Mouse (Mus musculus) limb, embryonic 11.5 days (tissue): Measurements from ENCODE around the gene Sycp3. TPM values are rescaled to one million over a fixed set of nuclear protein-coding genes. Genes with fewer than 3 reads are reported as not detected.

ENCODE experiments used
- ATAC-seq: fragments of 200-750 bp; cut with Nextera tagmentation; 2 replicates; pipeline ENCODE4 v1.8.0; 2017; ENCODE audit warnings: low read depth; ENCODE audit not compliant: insufficient number of reproducible peaks, low FRiP score, low TSS enrichment
- DNase-seq: peaks from one replicate; pipeline ENCODE4 v3.0.0-alpha.2; 2015; ENCODE audit warnings: low spot score
- H3K27ac ChIP-seq: fragments of 300-500 bp; sonication (generic); replicated peaks from 2 replicates; pipeline ENCODE4 v1.5.1; 2014; ENCODE audit warnings: low read depth, mild to moderate bottlenecking, low read length
- H3K27me3 ChIP-seq: fragments of 300-500 bp; sonication (generic); 2 replicates; pipeline ENCODE4 v1.6.1; 2014; ENCODE audit warnings: mild to moderate bottlenecking, low read length, mixed read lengths; ENCODE audit not compliant: control insufficient read depth, insufficient read depth
- H3K36me3 ChIP-seq: fragments of 300-500 bp; sonication (generic); 2 replicates; pipeline ENCODE4 v1.6.1; 2014; ENCODE audit warnings: mild to moderate bottlenecking, low read length, moderate library complexity, mixed read lengths; ENCODE audit not compliant: control insufficient read depth, insufficient read depth
- H3K4me1 ChIP-seq: fragments of 300-500 bp; sonication (generic); 2 replicates; pipeline ENCODE4 v1.6.1; 2014; ENCODE audit warnings: low read length, mixed read lengths; ENCODE audit not compliant: control insufficient read depth, insufficient read depth
- H3K4me2 ChIP-seq: fragments of 300-500 bp; sonication (generic); 2 replicates; pipeline ENCODE4 v1.6.1; 2014; ENCODE audit warnings: low read depth, mild to moderate bottlenecking, moderate library complexity; ENCODE audit not compliant: severe bottlenecking
- H3K4me3 ChIP-seq: fragments of 300-500 bp; sonication (generic); 2 replicates; pipeline ENCODE4 v1.5.1; 2014; ENCODE audit warnings: low read depth, low read length
- H3K9ac ChIP-seq: fragments of 300-500 bp; sonication (generic); 2 replicates; pipeline ENCODE4 v1.6.1; 2014; ENCODE audit warnings: mild to moderate bottlenecking, low read length
- H3K9me3 ChIP-seq: fragments of 300-500 bp; sonication (generic); 2 replicates; pipeline ENCODE4 v1.6.1; 2016; ENCODE audit warnings: low read length; ENCODE audit not compliant: control insufficient read depth
- WGBS: fragments of 180-500 bp; shearing (Covaris S2); extraction: QIAGEN DNeasy Blood & Tissue Kit; methylation state at CpG from one replicate; pipeline ENCODE4 v1.1.7; 2014; 5-methylcytosine and 5-hydroxymethylcytosine counted together
- polyA plus RNA-seq: library from polyadenylated mRNA; unstranded; fragments of >200 nt; fragmentation: Nextera tagmentation; extraction: Ambion mirVana; gene quantifications from 2 replicates; pipeline ENCODE4 v1.2.1, GENCODE M21; 2014

Gene Sycp3
- polyA plus RNA-seq, 1 experiment from 2014 or later = not detected

DNA sequence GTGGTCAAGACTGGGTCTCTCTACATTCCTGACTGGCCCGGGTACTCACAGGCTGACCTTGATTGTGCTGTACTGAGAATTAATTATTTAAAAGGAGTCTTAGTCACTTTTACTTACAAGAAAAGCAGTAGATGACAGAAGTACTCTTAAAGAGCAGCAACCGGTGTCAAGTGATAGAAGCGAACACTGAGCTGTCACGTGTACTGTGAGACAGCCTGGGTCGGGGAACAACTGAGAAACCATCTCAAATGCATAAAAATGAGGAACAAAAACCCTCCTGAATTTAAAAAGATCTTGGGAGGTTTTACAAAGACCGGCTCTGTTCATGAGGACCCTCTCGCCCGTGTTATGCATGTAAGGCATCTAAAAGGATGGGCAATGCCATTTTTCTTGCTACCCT is 33.3 kb downstream of the Sycp3 start:
- Histone ChIP-seq H3K27ac (no peak overlapping the region), H3K27me3 (no peaks in the 10 kb centered on the region), H3K9ac (no peak overlapping the region), H3K36me3 (no peaks in the 10 kb centered on the region), H3K4me1 (peaks cover 9% of the 10 kb centered on the region), H3K4me3 (no peak overlapping the region), H3K4me2 (no peak overlapping the region), H3K9me3 (no peaks in the 10 kb centered on the region)
- WGBS = 91% methylated on average over 8 of the region's 8 CpGs
- DNase-seq (no peak), ATAC-seq (no peak)

DNA sequence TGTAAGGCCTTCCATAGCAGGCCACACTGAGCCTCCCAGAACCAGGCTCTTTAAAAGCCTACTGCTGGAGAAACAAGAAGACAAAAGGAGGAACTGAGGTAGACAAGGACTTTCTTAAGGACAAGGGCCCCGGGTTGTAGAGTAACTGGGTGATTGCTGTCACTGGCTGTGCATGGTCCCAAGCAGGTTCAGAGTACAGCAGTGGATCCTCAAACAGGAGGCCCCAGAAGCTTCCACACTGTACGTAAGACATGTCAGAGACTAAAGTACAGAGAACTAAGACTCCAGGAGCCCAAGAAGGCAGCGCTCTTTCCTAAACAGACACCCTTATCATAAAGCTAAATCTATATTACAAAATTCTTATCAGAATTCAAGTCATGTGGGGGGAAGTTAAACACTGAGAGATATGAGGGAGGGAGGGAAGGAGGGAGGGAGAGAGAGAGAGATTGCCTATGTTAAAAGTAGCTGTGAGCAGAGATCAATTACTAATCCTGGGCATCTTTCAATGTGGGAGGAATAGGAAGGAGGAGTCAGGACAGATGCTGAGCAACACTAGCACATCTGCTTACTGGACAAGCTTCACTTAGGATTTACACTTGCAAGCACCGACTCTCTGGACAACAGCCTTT is 35.7 kb downstream of the Sycp3 start:
- Histone ChIP-seq H3K9ac (no peak overlapping the region), H3K4me3 (no peak overlapping the region), H3K4me1 (peaks cover 9% of the 10 kb centered on the region), H3K36me3 (no peaks in the 10 kb centered on the region), H3K27ac (no peak overlapping the region), H3K4me2 (no peak overlapping the region), H3K27me3 (no peaks in the 10 kb centered on the region), H3K9me3 (no peaks in the 10 kb centered on the region)
- WGBS = 89% methylated on average over 4 of the region's 4 CpGs
- no peak for ATAC-seq
- no peak for DNase-seq

DNA sequence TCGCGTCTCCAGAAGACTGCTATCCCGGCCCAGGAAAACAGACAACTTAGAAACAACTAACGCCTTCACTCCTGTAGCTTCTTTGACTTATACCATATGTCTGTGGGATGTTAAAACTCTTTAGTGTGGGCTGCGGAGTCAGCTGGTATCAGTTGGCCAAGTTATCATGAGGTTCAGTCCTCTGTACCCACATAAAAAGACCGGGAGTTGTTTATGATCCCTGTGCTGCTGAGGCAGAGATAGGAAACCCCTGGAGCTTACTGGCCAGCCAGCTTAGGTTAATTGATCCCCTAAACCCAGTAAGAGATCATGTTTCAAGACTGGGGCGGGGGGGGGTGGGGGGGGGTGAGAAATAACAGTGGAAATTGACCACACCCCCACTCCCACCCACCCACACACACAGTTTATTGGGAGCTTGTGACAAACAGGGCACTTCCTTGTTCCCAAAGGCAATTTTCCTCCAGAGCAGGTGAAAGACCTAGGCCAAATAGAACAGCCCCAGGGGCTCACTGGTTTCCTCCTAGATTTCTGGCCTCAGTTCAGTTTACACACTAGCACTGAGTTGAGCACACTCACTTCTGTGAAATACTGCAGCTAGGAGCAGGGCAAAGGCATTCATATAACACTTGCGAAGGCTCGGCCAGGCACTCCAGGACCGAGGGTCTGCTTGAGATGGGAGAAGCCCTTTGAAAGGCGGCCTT is 37.6 kb downstream of the Sycp3 start:
- peaks cover 11% of the 10 kb centered on the region for H3K4me1 ChIP-seq
- no peaks in the 10 kb centered on the region for H3K36me3 ChIP-seq
- WGBS = 29% methylated on average over 11 of the region's 11 CpGs
- H3K9me3 ChIP-seq = no peaks in the 10 kb centered on the region
- DNase-seq (peak; percentile 51), ATAC-seq (peak; percentile 82)
- peak overlapping the region; percentile 10; the same call in 1 of the 2 replicates for H3K4me2 ChIP-seq
- no peak overlapping the region for H3K9ac ChIP-seq
- H3K27me3 ChIP-seq = no peaks in the 10 kb centered on the region
- no peak overlapping the region for H3K4me3 ChIP-seq
- H3K27ac ChIP-seq = 0 out of 2 replicates have a peak overlapping the region, but pooled peaks have one; percentile 10

DNA sequence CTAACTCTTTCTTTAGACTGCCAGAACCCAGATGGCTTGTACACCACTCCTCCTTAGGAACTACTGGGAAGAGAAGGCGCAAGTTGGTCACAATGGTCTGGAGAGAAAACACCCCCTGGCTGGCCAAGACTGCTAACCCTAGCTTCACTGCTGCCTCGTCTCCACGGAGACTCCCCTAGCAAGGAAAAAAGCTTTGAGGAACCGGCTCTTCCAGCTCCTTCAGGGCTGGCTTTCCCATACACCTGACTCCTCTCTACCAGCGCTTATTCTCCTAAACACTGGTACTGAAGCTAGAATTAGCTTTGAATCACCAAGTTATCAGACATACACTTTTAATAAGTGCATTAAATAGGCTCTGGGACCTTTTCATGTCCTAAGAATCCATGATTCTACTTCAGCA is 40.6 kb downstream of the Sycp3 start:
- Histone ChIP-seq H3K9ac (no peak overlapping the region), H3K27ac (no peak overlapping the region), H3K4me2 (no peak overlapping the region), H3K4me3 (no peak overlapping the region), H3K4me1 (peaks cover 11% of the 10 kb centered on the region), H3K36me3 (no peaks in the 10 kb centered on the region), H3K27me3 (no peaks in the 10 kb centered on the region), H3K9me3 (no peaks in the 10 kb centered on the region)
- ATAC-seq = no peak
- 73% methylated on average over 5 of the region's 5 CpGs for WGBS
- DNase-seq = no peak

DNA sequence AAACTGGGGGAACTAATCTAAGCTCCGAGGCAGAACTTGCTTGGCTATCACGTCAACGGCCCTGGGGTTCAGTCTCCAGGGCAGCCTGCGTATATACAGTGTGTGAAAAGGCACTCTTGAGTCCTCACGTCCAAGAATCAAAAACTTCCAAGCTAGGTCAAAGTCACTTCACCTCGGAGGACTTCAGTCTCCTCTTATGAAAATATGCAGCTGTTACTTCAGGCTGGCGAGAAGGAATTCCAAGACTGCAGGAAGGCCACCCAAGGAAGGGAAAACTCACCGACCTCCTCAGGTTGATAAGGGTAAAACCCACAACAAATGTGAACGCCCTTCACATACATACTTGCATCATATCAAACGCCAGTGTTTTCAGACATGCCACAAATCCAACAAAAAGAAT is 42.0 kb downstream of the Sycp3 start:
- Histone ChIP-seq H3K27ac (no peak overlapping the region), H3K4me1 (peaks cover 11% of the 10 kb centered on the region), H3K9me3 (no peaks in the 10 kb centered on the region), H3K4me3 (no peak overlapping the region), H3K4me2 (no peak overlapping the region), H3K9ac (no peak overlapping the region), H3K27me3 (no peaks in the 10 kb centered on the region), H3K36me3 (no peaks in the 10 kb centered on the region)
- ATAC-seq (no peak), DNase-seq (no peak)
- WGBS = 86% methylated on average over 10 of the region's 10 CpGs

DNA sequence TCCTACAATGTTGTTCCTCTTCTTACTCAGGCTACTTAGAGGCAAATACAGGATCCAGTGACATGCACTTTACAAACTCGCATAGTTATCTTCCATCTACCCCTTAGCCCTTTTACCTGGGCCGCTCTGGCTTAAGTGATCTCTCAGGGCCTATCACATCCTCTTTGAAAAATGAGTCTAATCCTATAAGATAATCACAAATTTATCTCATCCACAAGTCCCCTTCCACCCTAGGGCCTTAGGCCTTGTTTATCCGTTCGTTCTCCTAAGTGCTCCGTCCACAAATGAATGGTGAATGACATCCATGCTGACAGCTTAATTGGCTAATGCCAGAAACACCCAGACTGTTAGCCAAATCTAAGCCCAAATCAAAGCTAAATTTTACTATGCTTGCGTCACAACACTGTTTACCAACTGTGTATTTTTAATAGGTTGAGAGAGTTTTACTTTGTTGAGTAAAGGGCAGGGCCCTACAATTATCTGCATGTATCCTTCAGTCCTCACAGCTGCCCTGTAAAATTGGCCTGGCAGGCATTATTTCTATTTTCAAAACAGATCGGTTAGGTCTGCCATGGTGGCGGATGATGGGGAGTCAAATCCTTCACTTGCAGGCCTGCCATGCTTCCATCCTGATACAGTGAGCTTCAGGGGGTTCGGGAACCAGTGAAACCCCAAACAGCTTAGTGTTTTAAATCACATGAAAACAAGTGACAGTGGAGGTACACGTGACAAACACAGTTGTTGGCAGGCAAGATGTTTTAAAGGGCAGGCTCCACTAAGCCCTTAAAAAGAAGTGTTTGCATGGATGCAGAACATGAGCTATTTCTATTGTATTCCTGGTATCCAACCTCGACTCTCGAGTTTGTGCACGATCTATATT is 42.8 kb downstream of the Sycp3 start:
- Histone ChIP-seq H3K4me1 (peaks cover 5% of the 10 kb centered on the region; the same call in 1 of the 2 replicates), H3K9ac (no peak overlapping the region), H3K4me3 (no peak overlapping the region), H3K27ac (no peak overlapping the region), H3K9me3 (no peaks in the 10 kb centered on the region), H3K36me3 (no peaks in the 10 kb centered on the region), H3K4me2 (no peak overlapping the region), H3K27me3 (no peaks in the 10 kb centered on the region)
- WGBS = 68% methylated on average over 13 of the region's 13 CpGs
- DNase-seq = no peak
- ATAC-seq = no peak

DNA sequence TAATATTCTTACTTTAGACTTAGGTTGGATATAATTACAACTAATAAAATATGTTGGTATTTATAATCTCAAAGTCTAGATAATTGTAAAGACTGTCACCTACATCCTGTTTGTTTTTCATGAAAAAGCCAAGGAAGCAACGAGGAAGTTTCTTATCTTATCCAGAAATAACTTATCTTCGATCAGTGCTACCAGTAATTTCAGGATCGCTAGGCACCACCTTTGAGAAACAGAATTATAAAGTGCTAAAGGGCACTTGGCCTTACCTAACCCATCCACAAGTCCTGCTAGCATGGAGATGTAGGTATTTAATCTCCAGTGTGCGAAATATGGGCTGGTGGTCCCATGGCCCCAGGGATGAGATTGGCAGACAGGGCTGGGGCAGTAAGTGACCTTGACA is 43.5 kb downstream of the Sycp3 start:
- ATAC-seq = no peak
- no peaks in the 10 kb centered on the region for H3K9me3 ChIP-seq
- H3K9ac ChIP-seq = peak overlapping the region; percentile 79
- H3K27me3 ChIP-seq = no peaks in the 10 kb centered on the region
- peak overlapping the region; percentile 59 for H3K4me3 ChIP-seq
- no peaks in the 10 kb centered on the region for H3K36me3 ChIP-seq
- H3K4me1 ChIP-seq = 0 out of 2 replicates have a peak, but pooled peaks cover 2% of the 10 kb centered on the region
- WGBS = 55% methylated on average over 4 of the region's 4 CpGs
- peak overlapping the region; percentile 80 for H3K4me2 ChIP-seq
- no peak overlapping the region for H3K27ac ChIP-seq
- no peak for DNase-seq
